Mouse (Mus musculus): ENCODE data around the gene Cd7.
A peak's percentile ranks its signal among the peaks of the same experiment; 100 is the strongest.
"Not testable (repeated sequence)": the region's sequence is repeated elsewhere in the genome, so short reads cannot be mapped to it uniquely, and the experiment has no call there.

Cd7 gene

DNA sequence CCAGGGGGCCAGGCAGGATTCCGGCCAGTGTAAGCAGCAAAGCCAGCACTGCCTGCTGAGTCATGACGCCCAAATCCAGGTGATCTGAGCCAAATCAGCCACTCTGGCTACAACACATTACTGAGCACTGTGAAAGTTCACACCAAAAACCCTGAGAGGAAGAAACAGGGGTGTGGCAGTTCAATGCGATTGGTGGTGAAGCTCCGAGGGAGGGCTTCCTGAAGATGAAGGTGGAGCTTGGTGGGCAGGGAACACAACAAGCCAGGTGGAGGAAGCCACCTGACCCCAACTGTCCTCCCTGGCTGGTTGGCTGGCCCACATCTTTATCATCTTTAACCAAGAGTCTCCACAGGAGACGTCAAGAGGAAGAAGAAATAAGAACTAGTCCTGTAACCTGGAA lies at the start of gene Cd7:
Gene Cd7, minus strand, starts transcription at position 117 of the 400 bp plus-strand sequence.
- DNase-seq = peak; percentile 21

DNA sequence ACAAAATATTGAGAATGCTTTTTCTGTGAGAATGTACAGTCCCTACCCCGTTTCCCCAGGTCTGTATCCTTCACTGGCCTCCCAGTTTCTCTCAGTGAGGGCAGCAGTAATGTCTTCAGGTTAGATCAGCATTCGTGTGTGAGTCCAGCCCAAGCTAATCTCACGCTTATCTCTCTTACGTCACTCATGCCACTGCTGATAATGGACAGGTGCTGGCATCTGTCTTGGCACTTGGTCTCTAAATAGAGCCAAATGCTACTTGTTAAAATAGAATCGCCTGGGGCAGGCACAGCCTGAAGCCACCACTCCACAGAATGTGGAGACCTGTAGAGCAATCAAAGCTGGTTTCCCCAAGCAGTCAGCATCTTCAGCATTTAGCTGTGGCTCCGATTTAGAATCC lies 49.8 kb upstream of the Cd7 start:
- no peak for DNase-seq

DNA sequence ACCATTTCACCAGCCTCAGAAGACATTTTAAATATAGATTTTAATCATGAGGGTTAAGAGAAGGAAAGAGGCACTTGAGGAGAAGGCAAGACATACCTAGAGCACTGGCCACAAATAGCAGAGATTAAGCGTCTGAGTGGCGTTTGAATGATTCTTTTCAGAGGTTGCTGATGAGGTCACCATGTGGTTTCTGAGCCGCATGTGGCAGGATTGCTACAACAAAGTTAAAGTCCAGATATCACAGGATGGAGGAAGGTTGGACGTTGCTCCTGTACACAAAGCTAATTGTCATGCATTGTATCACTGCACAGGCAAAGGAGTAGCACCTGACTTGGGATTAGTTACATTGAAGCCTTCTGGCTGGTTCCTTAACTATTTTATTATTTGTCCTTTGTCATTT lies 47.1 kb upstream of the Cd7 start:
- no peak for DNase-seq

DNA sequence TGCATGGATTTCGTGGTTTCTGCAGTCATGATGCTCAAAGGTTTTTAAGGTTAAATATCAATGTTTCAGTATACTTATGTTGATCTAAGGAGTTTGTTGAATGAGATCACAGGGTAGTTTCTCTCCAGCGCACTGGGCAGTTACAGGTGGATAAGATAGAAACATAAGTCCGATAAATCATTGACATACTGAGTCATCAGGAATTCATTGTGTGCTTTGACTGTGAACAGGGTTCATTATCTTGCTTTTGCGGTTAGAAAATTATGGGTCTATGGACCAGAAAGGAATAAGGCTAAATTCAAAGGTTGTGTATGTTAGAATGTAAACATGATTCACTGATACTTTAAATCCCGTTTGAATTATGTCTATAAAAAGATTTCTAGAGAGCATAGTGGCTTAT lies 46.0 kb upstream of the Cd7 start:
- no peak for DNase-seq

DNA sequence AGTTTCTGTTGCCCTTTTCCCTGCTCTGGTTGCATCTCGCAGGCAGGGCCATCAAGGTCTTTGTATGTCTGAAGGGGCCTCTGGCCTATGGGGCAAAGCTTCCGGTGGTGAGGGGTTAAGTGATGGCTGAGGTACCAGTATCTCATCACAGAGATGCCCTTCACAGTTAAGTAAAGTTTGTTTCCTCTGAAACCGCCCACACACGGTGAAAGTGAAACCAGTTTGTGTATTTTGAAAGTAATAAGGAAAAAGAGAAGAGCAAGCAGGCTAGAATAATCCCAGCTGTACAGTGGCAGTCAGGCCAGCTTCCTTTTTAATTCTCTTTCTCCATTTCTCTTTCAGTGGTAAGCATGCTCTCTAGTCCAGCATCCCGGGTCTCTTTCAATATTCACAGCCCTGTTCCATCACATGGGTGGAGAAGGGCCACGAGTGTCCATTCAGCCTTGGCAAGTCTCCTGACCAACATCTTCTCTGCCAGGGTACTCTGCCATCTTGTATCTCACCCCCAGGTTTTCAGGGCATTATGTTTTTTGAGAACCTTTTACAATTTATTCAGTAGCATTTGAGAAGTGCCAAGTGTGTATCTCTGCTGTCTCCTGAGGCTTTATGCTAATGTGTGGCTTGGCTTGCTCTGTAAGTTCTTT lies 43.8 kb upstream of the Cd7 start:
- DNase-seq = no peak

DNA sequence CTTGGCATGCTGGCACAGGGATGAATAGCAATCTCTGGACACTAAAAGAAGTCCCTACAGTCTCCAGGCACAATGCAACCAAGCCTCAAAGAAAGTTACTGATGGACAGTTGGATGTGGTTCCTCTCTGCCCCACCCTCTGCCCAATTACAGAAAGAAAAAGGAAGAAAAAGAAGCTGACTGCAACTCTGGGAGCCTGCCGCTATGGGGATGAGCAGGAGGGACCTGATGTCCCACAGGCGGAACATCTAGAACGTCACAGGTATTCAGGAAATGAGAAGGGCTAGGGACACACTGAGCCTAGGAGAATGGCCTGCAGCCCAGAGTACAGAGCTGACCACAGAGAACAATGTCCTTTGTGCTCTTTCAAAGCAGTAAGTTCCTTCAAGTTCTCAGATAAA lies 43.0 kb upstream of the Cd7 start:
- DNase-seq = no peak

DNA sequence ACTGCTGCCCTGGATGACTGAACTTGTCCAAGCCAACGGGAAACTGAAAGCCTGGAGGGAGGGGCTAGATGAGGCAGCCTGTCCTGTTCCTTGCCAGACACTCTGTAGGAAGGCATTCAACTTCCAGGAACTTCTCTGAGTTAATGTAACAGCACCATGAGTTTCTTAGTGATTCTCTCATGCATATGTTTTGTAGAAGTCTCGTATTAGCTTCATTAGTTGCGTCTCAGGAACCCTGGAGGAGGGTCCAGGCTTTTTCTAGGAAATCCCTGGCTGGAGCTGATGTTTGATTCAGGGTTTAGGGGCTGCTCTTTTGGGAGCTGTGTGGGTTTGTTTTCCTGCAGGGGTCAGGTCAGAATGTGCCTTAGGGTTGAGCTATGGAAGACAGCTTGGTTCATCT lies 41.9 kb upstream of the Cd7 start, which contains the start of gene Sectm1a:
Gene Sectm1a, minus strand, starts transcription at position 101 of the 400 bp plus-strand sequence.
- DNase-seq = no peak

DNA sequence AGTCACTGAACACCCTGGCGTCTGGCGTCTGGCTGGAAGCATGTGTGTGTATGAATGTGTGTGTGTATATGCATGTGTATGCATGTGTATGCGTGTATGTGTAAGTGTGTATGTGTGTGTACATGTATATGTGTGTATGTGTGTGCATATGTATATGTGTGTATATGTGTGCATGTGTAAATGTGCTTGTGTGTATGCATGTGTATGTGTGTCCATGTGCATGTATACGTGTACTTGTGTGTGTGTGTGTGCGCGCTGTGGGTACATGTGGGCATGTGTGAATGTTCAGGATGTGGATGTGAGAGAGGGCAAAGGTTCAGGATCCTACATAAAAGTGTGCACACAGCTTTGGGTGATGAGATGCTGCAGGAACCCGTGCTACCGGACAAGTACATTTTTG lies 41.1 kb upstream of the Cd7 start:
- no peak for DNase-seq

DNA sequence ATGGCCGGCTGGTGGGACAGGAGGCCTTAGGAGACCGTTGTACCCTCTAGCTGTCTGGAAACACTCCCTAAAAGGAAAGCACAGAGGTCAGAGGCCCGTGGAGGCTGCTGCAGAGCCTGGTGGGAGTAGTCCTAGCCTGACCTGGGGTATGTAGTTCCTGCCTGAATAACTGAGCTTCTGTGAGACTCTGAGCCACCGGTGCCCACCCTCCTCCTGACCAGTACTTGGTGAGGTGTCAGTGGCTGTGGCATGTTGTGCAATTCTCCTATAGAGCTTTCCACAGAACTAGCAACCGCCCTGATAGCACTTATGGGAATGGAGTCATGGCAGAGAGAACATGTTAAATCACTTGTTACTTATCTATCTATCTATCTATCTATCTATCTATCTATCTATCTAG lies 36.4 kb upstream of the Cd7 start:
- no peak for DNase-seq

DNA sequence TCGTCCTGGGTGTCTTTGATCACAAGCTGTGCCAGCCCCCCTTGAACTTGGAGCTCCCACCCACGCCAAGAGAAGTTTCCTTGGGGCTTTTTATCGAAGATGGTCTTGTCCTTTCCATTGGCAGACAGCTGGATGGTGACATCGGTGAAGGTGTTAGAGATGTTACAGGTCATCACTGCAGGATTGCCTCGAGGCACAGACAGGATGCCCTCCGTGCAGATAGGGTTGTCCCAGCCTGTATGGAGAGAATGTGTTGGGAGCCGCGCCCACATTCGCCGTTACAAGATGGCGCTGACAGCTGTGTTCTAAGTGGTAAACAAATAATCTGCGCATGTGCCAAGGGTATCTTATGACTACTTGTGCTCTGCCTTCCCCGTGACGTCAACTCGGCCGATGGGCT lies 30.4 kb upstream of the Cd7 start:
- DNase-seq = not testable (repeated sequence)

DNA sequence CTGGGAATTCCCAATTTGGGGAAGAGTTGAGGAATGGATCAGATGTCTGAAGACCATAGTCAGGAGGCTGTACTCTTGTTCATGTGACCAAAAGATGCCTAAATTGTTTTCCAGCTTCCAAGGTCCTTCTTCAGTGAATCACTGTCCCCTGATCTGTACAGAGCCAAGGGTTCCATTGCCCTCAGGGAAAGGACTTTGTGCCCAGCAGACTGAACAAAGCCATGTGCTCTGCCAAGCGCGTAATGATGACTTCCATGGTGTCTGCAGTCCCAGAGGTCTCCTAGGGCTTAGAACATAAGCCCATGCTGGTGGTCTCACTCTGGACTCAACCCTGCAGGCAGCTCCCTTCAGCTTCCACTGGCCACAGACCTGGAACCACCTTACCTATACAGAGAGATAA lies 28.7 kb upstream of the Cd7 start:
- no peak for DNase-seq

DNA sequence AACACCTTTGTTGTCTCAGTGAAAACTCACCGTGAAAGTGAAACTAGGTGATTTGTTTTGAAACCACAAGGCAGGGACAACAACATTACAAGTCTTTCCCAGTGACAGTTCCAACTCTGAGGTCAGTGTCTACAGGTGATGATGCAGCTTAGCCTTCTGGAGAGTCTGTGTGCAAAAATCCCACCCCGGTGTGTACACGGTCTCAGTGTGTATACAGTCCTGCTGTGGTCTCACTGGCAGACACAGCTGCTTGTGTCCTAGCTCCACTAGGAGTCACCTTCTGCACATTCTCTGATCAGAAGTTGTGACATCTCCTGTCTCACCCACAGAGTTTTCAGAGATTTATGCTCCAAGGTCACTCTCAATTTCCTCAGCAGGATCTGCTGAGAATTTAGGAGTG lies 25.0 kb upstream of the Cd7 start:
- DNase-seq = no peak

DNA sequence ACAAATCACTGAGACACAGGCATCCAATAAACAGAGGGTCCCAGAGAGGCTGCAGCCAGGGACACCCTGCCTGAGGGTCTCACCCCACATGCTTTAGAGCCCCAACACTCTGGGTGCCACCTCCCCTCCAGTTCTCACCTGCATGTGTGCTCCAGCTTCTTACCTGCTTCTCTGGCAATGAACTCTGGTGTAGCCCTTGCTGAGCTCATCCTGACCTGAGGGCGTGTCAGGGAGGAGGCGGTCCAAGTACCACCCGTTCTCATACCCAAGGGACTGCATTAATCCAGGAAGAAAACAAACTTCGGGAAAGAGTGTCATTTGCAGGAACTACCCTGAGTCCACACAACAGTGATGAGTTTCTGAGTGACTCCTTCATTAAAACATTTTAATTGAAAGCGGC lies 24.2 kb upstream of the Cd7 start, which contains the start of gene Sectm1b:
Gene Sectm1b, minus strand, starts transcription at position 191 of the 400 bp plus-strand sequence.
- no peak for DNase-seq

DNA sequence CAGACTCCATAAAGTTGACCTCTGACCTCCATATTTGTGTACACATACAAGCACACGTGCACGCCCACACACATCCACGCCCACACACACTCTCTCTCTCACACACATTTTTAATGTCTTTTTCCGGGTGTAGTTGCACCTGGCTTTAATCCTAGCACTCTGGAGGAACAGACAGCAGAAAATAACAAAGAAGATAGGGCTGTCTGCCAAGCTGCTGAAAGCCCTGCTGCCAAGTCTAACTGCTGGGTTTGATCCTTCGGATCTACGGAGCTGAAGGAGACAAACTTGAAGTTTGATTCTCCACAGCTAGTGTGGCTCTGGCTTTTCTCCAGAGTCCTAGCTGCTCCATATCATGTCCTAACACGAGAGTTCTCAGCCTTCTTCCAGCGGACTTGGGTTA lies 22.4 kb upstream of the Cd7 start:
- no peak for DNase-seq

DNA sequence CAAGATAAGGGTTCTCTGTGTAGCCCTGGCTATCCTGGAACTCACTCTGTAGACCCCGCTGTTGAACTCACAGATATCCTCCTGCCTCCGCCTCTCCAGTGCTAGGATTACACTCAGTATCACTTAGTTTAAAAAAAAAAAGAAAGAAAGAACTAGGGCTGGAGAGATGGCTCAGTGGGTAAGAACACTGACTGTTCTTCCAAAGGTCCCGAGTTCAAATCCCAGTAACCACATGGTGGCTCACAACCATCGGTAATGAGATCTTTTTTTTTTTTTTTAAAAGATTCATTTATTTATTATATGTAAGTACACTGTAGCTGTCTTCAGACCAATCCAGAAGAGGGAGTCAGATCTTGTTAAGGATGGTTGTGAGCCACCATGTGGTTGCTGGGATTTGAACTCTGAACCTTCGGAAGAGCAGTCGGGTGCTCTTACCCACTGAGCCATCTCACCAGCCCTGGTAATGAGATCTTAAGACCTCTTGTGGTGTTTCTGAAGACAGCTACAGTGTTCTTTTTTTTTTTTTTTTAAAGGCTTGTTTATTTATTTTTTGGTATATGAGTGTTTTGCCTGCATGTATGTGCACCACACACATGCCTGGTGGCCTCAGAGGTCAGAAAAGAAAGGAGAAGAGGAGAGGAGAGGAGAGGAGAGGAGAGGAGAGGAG lies 21.3 kb upstream of the Cd7 start:
- not testable (repeated sequence) for DNase-seq

DNA sequence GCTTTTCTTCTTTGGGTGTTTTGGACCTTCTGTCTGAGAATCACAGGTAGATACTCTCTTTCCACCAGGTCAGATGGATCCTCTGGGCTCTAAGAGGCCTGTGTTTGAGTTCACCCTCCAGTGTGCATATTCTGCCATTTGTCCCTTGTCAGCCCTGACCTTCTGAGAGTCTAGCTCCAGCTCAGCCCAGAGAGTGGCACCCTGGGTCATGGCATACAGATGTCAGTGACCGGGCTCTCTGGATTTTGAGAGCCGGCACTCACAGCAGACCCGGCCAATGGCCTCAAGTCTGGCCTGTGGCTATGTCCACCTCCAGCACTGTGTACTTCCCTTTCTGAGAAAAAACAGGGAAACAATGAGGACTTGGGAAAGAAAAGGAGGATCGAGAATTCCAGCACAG lies 20.3 kb upstream of the Cd7 start:
- DNase-seq = no peak

DNA sequence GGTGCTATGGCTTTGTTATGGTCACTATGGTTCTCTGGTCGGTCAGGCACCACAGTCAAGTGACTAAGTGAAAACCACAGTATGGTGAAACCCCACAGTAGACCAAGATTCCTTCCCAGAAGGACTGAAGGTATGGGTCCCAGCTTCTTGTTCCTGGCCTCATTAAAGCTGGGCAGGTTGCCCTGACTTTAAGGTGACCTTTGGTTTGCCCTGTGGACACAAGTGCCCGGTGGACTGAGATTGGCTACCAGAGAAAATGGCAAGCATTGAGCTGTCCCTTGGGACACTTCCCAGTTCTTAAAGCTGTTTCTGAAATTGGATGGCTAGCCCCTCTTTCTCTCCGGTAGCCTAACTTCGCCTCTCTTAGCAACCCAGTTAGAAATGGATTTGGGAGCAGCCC lies 19.7 kb upstream of the Cd7 start:
- DNase-seq = no peak

DNA sequence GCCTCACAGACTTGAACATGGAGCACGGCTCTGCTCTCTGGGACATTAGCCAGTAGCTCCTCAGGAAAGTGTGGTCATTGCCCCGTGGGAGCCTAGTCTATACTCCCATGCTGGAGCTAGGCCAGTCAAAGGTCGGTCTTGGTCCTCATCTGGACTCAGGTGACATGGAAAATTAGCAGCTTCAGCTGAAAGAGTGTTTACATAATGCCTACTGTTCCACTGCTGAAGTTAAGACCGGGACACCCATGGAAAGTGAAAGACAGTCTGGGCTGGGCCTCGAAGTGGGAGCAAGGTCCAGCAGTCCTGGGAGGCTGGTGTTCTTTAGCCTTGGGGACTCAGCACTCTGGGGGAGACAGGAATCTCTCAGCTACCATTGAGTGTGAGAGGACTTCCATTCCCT lies 18.9 kb upstream of the Cd7 start:
- no peak for DNase-seq

DNA sequence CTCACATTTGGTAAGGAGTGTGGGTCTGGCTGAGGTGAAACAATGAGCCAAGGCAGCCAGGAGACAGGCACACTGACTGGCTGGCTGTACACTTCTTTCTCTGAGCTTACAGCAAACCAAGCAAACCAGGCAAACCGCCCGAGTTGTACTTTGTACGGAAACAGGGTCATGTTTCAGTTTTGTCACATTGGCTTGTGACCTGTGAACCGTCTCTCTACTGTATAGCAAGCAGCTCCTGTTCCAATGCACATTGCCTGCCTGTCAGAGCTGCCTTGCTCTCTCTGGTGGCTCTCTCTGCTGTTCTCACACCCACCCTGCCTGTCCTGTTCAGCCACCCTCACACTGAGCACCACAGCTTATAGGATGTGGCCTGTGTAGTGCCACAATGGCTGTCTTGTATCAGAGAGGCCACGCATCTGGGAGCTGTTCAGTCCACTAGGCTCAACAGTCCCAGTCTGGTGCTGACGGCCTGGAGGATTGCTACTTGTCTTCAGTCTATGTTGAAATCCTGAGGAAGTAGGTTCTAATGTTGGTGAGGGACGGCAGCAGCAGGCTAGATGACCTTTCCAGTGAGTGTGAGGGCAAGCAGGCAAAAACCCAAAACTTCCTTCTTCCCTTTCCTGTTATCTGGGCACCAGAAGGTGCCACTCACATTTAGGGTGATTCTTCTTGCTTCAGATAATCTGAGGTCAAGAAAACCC lies 17.5 kb upstream of the Cd7 start:
- DNase-seq = no peak

DNA sequence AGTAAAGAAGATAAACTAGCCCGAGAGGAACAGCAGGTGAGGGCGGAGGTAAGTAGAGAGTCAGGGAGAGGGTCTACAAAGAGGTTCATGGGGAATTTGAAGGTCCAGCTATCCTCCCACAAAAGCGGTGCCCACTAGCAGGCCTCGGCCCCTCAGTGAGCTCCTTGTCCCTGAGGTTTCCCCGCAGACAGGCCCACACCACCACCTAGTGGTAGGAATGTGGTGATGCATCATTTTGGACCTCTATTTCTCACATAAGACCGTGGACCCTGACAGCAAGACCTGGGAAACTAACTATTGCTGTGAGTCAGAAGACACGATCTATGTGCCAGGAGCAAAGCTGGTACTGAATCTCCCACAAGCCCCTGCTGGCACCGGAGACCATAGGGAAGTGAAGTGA lies 14.3 kb upstream of the Cd7 start:
- peak; percentile 73 for DNase-seq

DNA sequence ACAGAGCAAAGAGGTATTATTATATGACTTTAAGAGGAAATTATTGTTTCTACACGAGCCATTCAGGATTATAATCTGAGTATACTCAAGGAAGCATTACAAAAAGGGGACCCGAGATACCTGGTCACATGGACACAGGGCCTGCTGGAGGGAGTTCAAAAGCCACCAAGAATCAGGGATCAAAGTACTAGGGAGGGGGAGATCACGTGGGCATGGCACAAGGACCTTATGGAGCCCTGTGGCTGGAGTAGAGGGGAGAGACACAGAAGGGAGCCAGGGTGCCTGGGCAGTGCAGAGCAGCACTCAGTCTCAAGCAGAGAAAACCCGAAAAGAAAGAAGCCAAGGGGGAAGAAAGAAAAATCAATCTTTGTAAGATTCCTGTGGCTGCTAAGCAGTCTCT lies 13.2 kb upstream of the Cd7 start:
- DNase-seq = no peak

DNA sequence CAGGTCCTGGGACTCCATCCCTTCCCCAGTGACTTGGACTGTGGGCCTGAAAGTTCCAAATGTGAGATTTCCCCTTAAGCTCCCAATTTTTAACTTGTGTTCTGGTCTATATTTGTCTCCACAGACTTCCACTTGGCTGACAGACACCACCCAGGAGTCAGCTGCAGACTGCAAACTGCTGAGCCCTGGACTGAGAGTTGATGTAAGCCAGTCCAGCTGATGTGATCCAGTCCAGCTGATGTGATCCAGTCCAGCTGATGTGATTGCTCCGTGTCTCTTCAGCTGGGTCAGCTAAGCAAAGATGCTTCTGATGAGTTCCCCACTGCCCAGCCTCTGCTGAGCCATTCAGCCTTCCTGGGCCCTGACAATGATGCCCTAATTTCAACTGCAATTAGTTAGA lies 12.6 kb upstream of the Cd7 start:
- DNase-seq = no peak

DNA sequence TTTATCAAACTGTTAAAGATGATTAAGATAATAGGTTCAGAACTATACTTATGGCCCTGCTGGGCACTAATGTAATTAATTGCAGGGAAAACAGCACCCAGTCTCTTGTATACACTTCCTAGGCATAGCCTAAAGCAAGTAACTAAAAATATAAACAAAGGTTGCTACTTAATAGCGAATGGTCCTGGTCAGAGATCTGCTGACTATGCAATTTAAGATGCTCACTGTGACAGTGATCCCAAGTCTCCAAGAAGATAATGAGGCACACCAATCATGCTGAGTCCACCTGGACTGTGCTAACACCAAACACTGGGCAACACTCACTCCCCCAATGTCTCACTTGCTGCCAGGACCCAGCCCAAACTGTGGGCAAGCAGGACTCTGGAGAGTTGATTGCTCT lies 10.6 kb upstream of the Cd7 start:
- no peak for DNase-seq

DNA sequence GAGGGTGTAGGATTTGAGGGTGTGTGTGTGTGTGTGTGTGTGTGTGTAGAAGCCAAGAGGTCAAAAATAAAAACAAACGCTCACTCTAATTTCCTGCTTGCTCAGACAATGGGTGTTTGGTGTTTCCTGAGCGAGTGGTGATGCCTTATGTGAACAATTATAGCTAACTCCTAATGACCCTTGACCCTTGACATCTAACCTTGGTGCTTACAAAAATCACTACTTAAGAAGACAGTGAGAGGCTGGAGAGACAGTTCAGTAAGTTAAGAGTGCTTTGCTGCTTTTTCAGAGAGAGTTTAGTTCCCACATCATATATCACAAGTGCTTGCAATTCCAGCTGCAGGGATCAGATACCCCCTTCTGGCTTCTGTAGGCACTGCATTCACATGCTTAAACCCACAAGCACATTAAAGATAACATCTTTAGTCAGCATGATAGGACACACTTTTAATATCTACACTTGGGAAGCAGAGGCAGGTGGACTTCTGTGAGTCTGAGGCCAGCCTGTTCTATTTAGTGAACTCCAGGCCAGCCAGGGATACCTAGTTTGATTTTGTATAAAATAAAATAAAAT lies 8.7 kb upstream of the Cd7 start:
- no peak for DNase-seq
